Mouse (Mus musculus) urinary bladder, postnatal 4 days (tissue): ENCODE results near the gene Noto.

Source experiments
- DNase-seq, 2 experiments: peaks; one replicate each; pipeline ENCODE4 v3.0.0; 2021 to 2022; ENCODE audit warnings: low spot score in 2 of 2

Noto gene

DNA sequence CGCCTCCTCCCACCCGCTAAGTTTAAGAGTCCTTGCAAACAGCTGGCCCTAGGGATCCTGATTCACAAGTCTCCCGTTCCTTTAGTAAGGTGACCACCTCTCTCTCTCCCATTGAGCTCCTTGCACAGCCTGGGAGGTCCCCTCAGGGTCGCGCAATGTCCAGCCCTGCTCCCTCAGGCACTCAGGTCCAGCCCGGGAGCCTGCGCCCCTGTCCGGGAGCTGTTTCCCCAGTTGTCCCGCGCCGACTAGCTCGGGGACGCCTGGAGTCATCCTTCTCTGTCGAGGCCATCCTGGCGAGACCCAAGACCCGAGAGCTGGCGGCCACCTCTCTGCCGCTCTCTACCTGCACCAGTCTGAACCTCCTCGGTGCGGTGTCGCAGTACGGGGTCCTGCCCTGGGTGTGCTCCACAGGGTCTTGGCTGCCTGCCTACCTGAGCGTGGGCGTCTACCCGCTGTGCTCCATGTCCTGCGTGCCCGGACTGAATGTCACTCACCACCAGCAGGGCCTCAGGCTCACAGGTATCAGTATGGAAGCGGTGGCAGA lies at the start of gene Noto:
Noto (plus strand) TSS at position 51 of the 544 bp plus-strand sequence.
- DNase-seq, result no peak

DNA sequence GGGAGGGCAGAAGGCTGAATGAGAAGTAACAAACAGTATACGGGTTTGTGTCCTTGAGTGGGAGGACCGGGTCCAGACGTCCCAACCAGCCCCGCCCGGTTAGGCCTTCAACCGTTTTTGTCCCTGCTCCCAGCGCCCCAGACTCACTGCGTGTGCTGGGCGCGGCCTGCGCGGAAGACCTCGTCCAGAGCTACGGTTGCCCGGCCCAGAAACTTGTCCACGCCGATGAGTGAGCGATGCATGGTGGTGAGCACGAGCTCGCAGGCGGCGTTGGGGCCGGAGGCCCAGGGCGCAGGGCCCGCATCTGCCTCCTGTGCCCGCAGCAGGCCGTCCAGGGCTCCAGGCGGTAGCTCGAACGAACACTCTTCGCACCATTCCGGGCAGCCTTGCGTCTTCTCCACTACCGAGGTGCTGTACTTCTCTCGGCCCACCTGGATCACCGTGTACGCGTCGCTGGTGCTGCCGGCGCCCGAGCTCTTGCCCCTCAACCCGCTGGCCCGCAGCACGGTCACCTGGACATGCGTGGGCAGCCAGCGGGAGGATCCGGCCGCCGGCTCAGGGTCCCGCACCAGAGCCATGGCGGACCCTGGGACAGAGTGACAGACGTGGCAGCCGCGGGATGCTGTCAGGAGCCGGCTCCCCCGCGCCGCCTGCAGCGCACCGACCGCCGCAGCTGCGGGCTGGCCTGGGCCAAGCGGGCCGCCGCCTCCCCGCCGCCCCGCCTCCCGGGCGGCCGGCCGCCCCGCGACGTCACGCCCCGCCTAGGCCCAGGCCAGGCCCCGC lies 49.5 kb upstream of the Noto start, which contains the start of gene Rab11fip5:
Rab11fip5 (minus strand) TSS at position 684 of the 783 bp plus-strand sequence.
- peak in 1 of 2 experiments; percentile 35 for DNase-seq

DNA sequence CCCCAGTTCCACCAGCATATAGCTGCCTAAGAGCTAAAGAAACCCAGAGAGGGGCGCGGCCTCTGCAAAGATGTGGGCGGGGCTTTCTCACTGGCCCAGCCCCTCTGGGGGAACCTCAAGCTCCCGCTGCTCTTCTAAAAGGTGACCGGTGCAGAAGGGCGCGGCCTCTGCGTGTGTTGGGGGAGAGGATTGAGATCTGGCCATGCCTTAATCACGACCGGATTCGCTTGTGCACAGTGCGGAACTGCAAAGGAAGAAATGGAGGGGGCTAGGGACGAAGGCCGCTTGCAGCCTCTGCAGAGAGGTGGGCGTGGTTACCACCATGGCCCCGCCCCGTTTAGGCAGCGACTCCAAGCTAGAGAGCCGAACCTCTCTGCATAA lies 49.0 kb upstream of the Noto start:
- DNase-seq, result peak; percentile 94 to 97

DNA sequence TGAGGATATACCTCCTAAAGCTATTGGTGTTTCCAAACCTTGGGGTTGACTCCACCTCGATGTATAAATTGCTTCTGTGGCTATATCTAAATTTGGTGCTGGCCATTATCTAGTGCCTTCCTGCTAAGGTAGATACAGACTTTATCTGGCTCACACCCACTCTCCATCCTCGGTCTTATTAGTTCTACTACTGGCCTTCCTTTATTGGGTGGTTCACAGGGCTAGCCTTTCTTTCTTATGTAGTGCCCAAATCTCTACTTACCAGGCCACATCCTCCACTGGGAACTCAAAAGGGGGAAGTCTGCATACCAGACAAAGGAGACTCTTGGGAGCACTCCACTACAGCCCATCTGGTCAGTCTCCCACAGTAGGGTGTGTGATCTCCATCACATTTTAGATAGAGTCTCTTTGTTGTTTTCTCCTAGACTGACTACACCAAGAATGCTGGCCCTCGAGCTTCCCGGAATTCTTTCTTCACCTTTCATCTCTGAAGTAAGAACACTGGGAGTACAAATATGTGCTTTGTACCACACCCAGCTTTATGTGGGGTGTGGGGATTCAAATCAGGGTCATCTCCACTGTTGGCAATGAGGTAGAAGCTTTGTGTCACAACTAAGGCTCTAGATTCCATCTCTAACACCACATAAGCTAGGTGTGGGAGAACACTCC lies 46.5 kb upstream of the Noto start:
- DNase-seq, result no peak

DNA sequence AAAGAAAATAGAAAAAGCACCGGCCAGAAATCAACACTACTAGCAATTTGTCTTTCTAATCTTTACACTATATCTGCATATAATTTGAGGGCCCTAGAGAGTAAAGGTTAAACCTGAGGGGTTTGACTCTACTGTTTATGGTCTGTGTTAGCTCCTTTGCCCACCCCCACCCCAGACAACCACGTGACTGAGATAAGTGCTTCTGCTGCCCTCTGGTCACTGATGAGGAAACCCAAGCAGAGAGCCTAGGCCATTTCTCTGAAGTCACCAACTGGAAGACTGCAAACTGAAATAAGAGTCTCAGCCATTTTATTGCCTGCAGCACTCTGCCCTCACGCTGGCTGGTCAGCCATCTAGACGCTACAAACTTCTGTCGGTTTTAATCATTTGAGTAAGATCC lies 45.8 kb upstream of the Noto start:
- DNase-seq, result no peak

DNA sequence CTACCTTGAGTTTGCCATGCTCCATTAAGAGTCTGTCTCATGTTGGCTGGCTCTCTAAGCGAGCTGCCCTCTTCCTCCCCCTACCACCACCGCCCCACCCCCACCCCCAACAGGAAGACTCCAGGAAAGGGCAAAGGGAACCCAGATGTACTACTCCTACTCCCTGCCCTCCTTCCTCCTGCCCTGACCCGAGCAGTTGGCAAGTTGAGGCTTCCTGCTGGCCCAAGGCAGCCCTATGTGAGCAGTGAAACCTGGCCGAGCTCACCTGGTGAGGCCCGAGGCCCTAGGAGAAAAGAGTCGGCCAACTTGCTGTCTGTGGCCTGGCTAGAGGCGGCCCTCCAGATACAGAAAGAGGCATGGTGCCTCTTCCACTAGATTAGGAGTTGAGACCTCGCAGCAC lies 45.1 kb upstream of the Noto start:
- no peak for DNase-seq

DNA sequence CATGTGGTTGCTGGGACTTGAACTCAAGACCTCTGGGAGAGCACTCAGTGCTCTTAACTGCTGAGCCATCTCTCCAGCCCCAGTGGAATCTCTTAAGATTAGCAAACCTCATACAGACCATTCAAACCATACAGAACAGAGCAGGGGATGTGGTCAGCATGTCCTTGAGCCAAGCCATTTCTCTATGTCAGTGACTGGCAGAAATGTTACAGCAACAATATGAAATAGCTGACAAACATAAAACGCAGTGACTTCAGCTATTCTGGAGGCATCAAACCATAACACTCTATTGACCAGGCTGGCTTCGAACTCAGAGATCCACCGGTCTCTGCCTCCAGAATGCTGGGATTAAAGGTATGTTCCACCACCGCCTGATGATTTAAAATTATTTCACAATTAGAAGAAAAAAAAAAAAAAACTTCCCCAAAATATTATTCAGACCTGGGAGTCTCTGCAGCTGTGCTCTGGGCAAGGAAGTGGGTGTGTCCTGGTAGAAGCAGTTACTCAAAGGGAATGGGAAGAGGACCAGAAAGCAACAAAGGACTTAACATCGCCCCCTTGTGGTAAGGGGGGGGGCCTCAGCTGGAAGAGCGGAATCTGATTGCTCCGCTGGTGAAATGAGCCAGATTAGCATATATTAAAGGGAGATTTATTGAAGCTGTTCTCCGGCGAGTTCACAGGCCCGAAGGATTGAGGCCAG lies 43.3 kb upstream of the Noto start:
- DNase-seq, result peak; percentile 77 to 80

DNA sequence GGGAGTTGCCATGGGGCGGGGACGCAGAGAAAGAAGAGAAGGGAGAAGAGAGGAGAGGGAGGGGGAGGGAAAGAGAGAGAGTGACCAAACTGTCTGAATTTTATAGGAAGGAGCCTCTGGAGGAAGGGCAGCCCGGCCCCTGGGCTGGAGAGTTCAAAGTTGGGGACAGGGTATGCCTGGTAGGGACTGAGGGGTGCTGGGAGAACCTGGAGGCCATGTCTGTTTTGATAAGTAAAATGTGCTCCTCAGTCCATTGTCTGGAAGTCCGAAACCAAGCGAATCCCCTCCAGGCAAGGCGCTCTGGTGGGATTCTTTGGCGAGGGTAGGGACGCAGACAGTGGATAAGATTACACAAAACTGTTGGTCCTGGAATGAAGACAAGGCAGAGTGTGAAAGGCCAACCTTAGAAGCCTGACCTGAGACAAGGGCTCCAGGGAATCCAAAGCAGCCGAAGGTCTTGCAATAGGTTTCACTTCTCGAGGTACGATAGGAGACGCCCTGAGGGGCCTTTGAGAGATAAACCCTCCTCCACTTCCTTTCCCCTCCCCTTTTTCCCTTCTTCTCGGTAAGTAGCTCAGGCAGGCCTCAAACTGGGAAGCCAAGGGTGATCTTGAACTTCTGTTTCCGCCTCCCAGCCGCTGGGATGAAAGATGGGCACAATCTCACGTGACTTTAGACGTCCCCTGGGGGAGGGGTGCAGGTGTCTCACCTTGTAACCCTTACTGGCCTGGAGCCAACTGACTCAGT lies 42.6 kb upstream of the Noto start:
- DNase-seq, result no peak

DNA sequence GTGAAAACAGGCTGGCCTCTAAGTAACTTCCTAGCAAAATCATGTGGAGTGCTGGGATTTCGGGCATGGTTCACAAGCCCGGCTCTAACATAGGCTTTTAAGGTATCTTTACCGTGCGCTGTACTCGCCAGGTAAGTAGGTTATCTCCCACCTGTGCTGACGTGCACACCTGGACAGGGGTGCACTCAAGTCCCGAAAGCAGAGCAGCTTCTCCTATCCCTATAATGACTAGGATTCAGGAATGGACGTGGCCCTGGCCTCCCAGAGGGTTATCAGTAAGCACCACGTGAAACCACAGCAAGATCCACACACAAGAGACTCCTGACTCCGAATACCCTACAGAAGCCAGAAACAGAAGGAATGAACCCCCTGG lies 42.1 kb upstream of the Noto start:
- DNase-seq, result no peak

DNA sequence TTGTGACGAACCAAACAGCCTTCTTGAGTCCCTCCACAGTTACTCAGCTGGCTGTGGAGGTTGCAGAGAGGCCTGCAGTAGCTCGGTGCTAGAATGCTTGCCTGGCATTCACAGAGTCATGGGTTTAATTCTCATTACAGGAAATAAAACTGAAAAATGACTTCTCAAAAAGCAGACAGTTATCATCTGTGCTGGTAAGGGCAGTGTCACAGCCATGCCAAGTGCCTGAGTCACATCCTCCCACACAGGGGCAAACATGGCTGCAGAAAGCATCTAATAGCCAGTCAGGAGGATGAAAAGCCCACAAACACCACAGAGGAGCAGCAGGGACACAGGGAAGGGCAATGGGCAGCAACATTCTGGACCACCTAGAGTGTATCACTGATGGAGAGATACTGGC lies 40.9 kb upstream of the Noto start:
- DNase-seq, result no peak

DNA sequence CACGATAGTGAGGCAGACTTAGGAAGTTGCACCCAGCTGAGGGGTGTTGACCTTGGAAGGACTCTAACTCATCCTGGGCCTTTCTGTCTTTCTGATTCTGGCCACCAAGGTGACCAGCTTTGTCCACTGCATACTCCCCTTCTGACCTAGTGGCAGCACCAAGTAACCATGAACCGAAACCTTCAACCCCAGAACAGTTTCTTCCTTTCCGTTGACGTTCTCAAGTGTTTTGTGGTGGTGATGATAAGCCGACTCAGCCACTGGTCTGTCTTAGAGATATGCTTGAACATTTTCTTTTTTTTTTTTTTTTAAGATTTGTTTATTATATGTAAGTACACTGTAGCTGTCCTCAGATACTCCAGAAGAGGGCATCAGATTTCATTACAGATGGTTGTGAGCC lies 35.1 kb upstream of the Noto start:
- no peak for DNase-seq

DNA sequence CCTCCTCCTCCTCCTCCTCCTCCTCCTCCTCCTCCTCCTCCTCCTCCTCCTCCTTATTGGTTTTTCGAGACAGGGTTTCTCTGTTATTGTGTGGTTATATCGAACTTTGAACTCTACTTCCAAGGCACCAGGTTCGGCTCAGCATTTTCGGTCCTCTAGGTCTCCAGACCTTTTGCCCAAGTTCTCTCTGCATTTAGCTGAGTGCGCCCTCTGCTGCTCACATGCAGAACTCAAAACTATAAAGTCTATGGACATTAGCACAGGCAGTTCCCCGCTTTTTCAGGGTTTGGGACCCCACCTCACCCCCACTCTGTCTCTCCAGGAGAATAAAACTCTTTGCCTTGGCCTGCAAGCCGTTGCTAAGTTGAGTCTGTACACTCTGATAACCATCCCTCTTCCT lies 31.9 kb upstream of the Noto start:
- peak in 1 of 2 experiments; percentile 77 for DNase-seq

DNA sequence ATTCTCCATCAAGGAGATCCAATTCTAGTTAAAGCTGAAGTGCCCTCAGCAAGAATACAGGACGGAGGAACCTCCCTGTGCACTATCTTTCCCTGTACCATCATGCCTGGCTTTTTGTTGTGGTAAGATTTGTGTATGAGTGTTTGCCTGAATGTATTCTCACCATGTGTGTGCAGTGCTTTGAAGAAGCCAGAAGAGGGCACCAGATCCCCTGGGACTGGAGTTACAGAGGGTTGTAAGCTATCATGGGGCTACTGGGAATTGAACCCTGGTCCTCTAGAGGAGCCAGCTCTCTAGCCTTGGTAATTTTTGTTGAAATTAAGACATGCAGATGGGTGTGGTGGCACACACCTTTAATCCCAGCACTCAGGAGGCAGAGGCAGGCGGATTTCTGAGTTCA lies 28.3 kb upstream of the Noto start:
- no peak for DNase-seq

DNA sequence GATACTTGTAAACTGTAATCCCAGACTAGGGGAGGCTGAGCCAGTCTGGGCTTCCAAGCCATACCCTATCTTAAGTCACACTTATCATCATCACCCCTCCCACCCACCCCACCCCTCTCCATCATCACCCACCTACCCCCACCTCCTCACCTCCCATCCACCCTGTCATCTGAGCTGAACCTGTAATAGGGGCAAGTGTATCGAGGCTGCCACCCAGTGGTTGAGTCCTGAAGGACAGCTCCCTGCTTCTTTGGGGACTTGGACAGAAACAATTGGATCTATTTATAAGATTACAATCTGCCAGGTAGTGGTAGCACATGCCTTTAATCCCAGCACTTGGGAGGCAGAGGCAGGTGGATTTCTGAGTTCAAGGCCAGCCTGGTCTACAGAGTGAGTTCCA lies 26.5 kb upstream of the Noto start:
- DNase-seq, result no peak

DNA sequence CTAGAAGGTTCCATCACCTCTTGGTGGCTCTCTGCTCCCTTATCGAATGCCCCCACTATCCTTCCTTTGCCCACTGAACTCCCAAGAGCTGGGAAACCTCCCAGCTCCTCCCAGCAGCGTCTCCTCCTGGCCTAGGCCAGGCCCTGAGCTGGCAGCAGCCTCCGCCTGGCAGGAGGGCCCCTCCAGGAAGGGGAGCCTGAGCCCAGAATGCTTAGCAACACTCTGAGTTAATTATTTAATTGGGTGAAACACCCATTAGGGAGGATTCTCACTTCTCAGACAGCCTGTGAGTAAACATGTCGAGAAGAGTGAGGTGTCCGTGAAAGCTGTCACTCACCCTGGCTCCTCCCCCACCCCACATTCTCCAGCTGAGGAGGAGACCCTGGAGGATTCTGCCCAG lies 24.0 kb upstream of the Noto start:
- no peak for DNase-seq

DNA sequence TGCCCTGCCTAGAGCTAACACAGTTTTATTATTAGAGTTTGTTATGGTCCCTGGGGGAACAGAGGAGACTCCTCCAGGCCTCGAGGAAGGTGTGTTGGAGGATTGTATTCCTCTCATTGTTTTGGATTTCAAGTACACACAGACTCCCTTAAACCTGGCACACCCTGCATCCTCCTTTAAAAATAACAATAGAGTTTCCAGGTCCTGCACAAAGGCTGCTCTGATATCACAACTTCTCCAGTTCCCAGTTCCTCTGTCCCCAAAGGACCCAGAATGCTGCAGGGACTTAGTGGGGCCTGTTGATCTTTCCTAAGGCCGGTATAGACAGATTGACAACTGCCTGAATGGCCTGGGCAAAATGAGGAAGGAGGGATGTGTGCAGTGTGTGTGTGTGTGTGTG lies 21.1 kb upstream of the Noto start:
- DNase-seq, result no peak

DNA sequence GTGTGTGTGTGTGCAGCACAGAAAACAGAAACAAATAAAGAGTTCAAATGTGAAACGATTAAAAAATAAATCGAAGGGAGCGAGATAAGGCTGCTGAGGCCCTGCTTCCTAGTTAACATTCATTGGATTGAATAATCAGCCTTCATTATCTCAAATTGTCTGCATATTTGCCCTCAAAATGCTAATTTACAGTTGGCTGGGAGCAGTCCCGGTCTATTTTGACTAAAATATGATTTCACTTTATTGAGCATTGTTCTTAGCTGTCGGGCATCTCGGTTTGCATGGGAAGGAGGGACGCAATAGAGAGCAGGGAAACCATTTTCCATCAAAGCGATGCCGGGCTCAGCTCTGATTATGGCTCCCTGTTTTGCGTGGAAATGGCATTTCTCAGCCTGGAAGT lies 20.6 kb upstream of the Noto start:
- DNase-seq, result no peak

DNA sequence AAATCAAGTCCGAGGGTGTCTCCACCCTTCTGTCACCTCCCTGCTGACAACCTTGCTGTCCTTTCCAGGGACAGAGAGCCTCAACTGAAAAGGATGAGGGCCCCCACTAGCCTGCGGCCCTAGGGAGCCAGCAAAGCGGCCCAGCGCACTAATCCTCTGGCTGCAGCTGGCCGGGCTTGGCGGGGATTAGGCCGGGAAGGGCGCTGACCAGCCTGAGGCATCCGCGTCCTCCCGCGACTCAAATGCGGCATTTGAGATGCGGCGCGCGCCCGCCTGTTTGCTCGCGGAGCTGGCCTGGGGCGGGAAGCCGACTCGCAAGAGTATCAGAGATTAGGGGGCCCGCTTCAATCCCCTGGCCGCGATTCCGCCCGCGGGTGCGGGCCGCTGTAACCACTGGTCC lies 14.7 kb upstream of the Noto start:
- DNase-seq, result no peak

DNA sequence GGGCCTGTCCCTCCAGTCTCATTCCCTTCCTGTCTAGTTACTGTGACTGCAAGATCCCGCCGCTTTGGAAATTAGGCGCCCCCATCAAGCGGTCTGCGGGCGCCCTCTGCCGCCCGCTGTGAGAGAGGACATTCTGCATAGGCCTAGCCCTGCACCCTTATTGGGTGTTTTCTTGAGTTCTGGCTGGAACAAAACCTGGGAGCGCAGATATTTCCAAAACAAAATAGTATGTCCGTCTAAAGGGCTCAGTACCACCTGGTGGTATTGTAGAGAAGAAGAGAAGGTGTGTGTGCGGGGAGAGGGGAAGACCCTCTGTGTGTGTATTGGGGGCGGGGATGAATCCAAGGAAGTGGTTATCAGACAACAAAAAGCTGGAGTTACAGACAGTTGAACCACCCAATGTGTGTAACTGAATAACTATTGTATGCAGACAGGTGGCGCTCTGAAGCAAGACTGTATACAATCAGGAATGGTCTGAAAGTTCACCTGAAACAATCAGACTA lies 12.9 kb upstream of the Noto start:
- peak in 1 of 2 experiments; percentile 43 for DNase-seq

DNA sequence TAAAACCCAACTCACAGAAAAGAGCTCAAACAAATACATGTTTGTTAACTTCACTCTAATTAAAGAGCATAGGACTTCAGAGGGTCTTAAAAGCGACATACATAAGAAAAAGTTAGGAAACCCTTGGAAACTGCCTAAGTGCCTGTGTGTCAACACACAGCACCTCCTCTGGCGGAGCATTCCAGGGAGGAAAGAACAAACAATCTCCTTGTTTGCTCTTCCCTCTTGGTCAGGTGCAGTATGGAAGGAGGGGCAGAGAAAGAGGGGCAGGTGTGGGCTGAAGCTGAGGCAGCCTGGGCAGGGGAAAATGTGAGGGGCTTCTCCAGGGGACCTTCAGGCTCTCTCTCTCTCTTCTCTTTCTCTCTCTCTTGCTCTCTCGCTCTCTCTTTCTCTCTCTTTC lies 7.9 kb upstream of the Noto start:
- DNase-seq, result no peak

DNA sequence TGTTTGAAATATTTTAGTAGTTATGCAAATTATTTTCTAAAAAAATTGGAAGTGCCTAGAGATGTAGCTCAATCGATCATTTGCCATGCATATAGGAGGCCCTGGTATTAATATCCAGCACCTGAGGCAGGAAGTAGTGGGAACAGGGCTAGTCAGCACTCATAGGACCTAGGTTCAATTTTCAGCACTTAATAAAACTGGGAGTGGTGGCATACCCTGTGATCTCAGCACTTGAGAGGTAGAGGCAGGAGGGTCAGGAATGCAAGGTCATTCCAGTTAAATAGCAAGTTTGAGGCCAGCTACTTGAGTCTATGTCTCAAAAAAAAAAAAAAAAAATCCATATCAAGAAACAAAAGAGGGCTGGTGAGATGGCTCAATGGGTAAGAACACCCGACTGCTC lies 4.5 kb upstream of the Noto start:
- DNase-seq, result no peak
